Mouse (Mus musculus): ENCODE results near the gene Tmem150c. TPM values are rescaled to one million over a fixed set of nuclear protein-coding genes. Genes with fewer than 3 reads are reported as not detected.

Gene Tmem150c
- polyA plus RNA-seq, 1 experiment from 2014 or later: 0.11 TPM

- Histone ChIP-seq H3K27ac (no peak overlapping the region), H3K36me3 (ENCODE audit: inconsistent target) (no peaks in the 10 kb centered on the region), H3K4me3 (ENCODE audit: inconsistent target) (no peak overlapping the region), H3K79me2 (ENCODE audit: inconsistent target) (no peaks in the 10 kb centered on the region)
- 64% methylated on average over 3 of the region's 3 CpGs for WGBS (ENCODE audit: missing documents)
Observed at GRCm38 (mm10) chr5:100149967-100150366, 9.6 kb downstream of the Tmem150c start.

GRCm38 (mm10) chr5:100144836-100145235, 14.8 kb downstream of the Tmem150c start:
- Histone ChIP-seq H3K27ac (no peak overlapping the region), H3K36me3 (ENCODE audit: inconsistent target) (no peaks in the 10 kb centered on the region), H3K4me3 (ENCODE audit: inconsistent target) (no peak overlapping the region), H3K79me2 (ENCODE audit: inconsistent target) (no peaks in the 10 kb centered on the region)
- 80% methylated on average over 7 of the region's 7 CpGs for WGBS (ENCODE audit: missing documents)

GRCm38 (mm10) chr5:100127283-100127682, 32.3 kb downstream of the Tmem150c start:
- WGBS (ENCODE audit: missing documents): 78% methylated on average over 8 of the region's 8 CpGs
- Histone ChIP-seq H3K27ac (no peak overlapping the region), H3K79me2 (ENCODE audit: inconsistent target) (no peaks in the 10 kb centered on the region), H3K4me3 (ENCODE audit: inconsistent target) (no peak overlapping the region), H3K36me3 (ENCODE audit: inconsistent target) (no peaks in the 10 kb centered on the region)

- Histone ChIP-seq H3K79me2 (ENCODE audit: inconsistent target) (no peaks in the 10 kb centered on the region), H3K27ac (no peak overlapping the region), H3K36me3 (ENCODE audit: inconsistent target) (no peaks in the 10 kb centered on the region), H3K4me3 (ENCODE audit: inconsistent target) (no peak overlapping the region)
- WGBS (ENCODE audit: missing documents): 83% methylated on average over 12 of the region's 12 CpGs
Observed at GRCm38 (mm10) chr5:100125409-100126123, 34.0 kb downstream of the Tmem150c start.

GRCm38 (mm10) chr5:100124530-100124929, 35.1 kb downstream of the Tmem150c start:
- WGBS (ENCODE audit: missing documents): 83% methylated on average over 1 of the region's 1 CpGs
- Histone ChIP-seq H3K4me3 (ENCODE audit: inconsistent target) (no peak overlapping the region), H3K36me3 (ENCODE audit: inconsistent target) (no peaks in the 10 kb centered on the region), H3K79me2 (ENCODE audit: inconsistent target) (no peaks in the 10 kb centered on the region), H3K27ac (no peak overlapping the region)

- H3K4me3 ChIP-seq (ENCODE audit: inconsistent target): no peak overlapping the region
- no peak overlapping the region for H3K27ac ChIP-seq
- no peaks in the 10 kb centered on the region for H3K36me3 ChIP-seq (ENCODE audit: inconsistent target)
- H3K79me2 ChIP-seq (ENCODE audit: inconsistent target): no peaks in the 10 kb centered on the region
- 82% methylated on average over 7 of the region's 7 CpGs for WGBS (ENCODE audit: missing documents)
Observed at GRCm38 (mm10) chr5:100123283-100123682, 36.3 kb downstream of the Tmem150c start.

GRCm38 (mm10) chr5:100121170-100121569, 38.4 kb downstream of the Tmem150c start:
- Histone ChIP-seq H3K27ac (no peak overlapping the region), H3K4me3 (ENCODE audit: inconsistent target) (no peak overlapping the region), H3K79me2 (ENCODE audit: inconsistent target) (no peaks in the 10 kb centered on the region), H3K36me3 (ENCODE audit: inconsistent target) (no peaks in the 10 kb centered on the region)
- WGBS (ENCODE audit: missing documents): 67% methylated on average over 7 of the region's 7 CpGs

- WGBS (ENCODE audit: missing documents): 11% methylated on average over 20 of the region's 20 CpGs
- Histone ChIP-seq H3K36me3 (ENCODE audit: inconsistent target) (no peaks in the 10 kb centered on the region), H3K4me3 (ENCODE audit: inconsistent target) (no peak overlapping the region), H3K79me2 (ENCODE audit: inconsistent target) (no peaks in the 10 kb centered on the region), H3K27ac (no peak overlapping the region)
Observed at GRCm38 (mm10) chr5:100120711-100121141, 38.9 kb downstream of the Tmem150c start.

GRCm38 (mm10) chr5:100119331-100119730, 40.3 kb downstream of the Tmem150c start:
- H3K36me3 ChIP-seq (ENCODE audit: inconsistent target): no peaks in the 10 kb centered on the region
- WGBS (ENCODE audit: missing documents): 69% methylated on average over 8 of the region's 8 CpGs
- no peak overlapping the region for H3K4me3 ChIP-seq (ENCODE audit: inconsistent target)
- no peak overlapping the region for H3K27ac ChIP-seq
- H3K79me2 ChIP-seq (ENCODE audit: inconsistent target): no peaks in the 10 kb centered on the region

- Histone ChIP-seq H3K27ac (no peak overlapping the region), H3K4me3 (ENCODE audit: inconsistent target) (no peak overlapping the region), H3K36me3 (ENCODE audit: inconsistent target) (no peaks in the 10 kb centered on the region), H3K79me2 (ENCODE audit: inconsistent target) (no peaks in the 10 kb centered on the region)
- WGBS (ENCODE audit: missing documents): 77% methylated on average over 5 of the region's 5 CpGs
Observed at GRCm38 (mm10) chr5:100113403-100113802, 46.2 kb downstream of the Tmem150c start.

GRCm38 (mm10) chr5:100110581-100110980, 49.0 kb downstream of the Tmem150c start:
- Histone ChIP-seq H3K27ac (no peak overlapping the region), H3K36me3 (ENCODE audit: inconsistent target) (no peaks in the 10 kb centered on the region), H3K79me2 (ENCODE audit: inconsistent target) (no peaks in the 10 kb centered on the region), H3K4me3 (ENCODE audit: inconsistent target) (no peak overlapping the region)
- 91% methylated on average over 3 of the region's 3 CpGs for WGBS (ENCODE audit: missing documents)

GRCm38 (mm10) chr5:100109543-100110282, 49.9 kb downstream of the Tmem150c start:
- Histone ChIP-seq H3K4me3 (ENCODE audit: inconsistent target) (no peak overlapping the region), H3K27ac (no peak overlapping the region), H3K36me3 (ENCODE audit: inconsistent target) (no peaks in the 10 kb centered on the region), H3K79me2 (ENCODE audit: inconsistent target) (no peaks in the 10 kb centered on the region)
- WGBS (ENCODE audit: missing documents): 44% methylated on average over 7 of the region's 7 CpGs

- no peaks in the 10 kb centered on the region for H3K79me2 ChIP-seq (ENCODE audit: inconsistent target)
- no peaks in the 10 kb centered on the region for H3K36me3 ChIP-seq (ENCODE audit: inconsistent target)
- WGBS (ENCODE audit: missing documents): 91% methylated on average over 9 of the region's 9 CpGs
- H3K27ac ChIP-seq: no peak overlapping the region
- H3K4me3 ChIP-seq (ENCODE audit: inconsistent target): no peak overlapping the region
Observed at GRCm38 (mm10) chr5:100108866-100109265, 50.7 kb downstream of the Tmem150c start.

- Histone ChIP-seq H3K36me3 (ENCODE audit: inconsistent target) (no peaks in the 10 kb centered on the region), H3K4me3 (ENCODE audit: inconsistent target) (no peak overlapping the region), H3K27ac (no peak overlapping the region), H3K79me2 (ENCODE audit: inconsistent target) (no peaks in the 10 kb centered on the region)
- WGBS (ENCODE audit: missing documents): 94% methylated on average over 1 of the region's 1 CpGs
Observed at GRCm38 (mm10) chr5:100102395-100102794, 57.2 kb downstream of the Tmem150c start.

GRCm38 (mm10) chr5:100097967-100098366, 61.6 kb downstream of the Tmem150c start:
- 98% methylated on average over 4 of the region's 4 CpGs for WGBS (ENCODE audit: missing documents)
- no peak overlapping the region for H3K27ac ChIP-seq
- no peaks in the 10 kb centered on the region for H3K79me2 ChIP-seq (ENCODE audit: inconsistent target)
- H3K4me3 ChIP-seq (ENCODE audit: inconsistent target): no peak overlapping the region
- no peaks in the 10 kb centered on the region for H3K36me3 ChIP-seq (ENCODE audit: inconsistent target)
